Mouse (Mus musculus) liver, embryonic 14.5 days (tissue): ENCODE data around the gene Kif6. TPM values are rescaled to one million over a fixed set of nuclear protein-coding genes. Genes with fewer than 3 reads are reported as not detected.

Experiments
- ATAC-seq: fragments of 200-750 bp; cut with Nextera tagmentation; 2 replicates; pipeline ENCODE4 v1.8.0; 2017; ENCODE audit warnings: moderate number of reproducible peaks, mild to moderate bottlenecking, moderate library complexity; ENCODE audit not compliant: insufficient read depth
- DNase-seq, 3 experiments: peaks; one replicate each; pipeline ENCODE4 v3.0.0-alpha.2; 2012 to 2013; ENCODE audit warnings: low read depth in 3 of 3, low spot score in 3 of 3
- H3K27ac ChIP-seq: fragments of 300-500 bp; sonication (generic); 2 replicates; pipeline ENCODE4 v1.5.1; 2014; ENCODE audit warnings: moderate library complexity, mild to moderate bottlenecking, control low read depth, inconsistent platforms
- H3K27me3 ChIP-seq: fragments of 300-500 bp; sonication (generic); 2 replicates; pipeline ENCODE4 v1.6.1; 2014; ENCODE audit warnings: mild to moderate bottlenecking, low read length, moderate library complexity; ENCODE audit not compliant: control insufficient read depth, insufficient read depth
- H3K36me3 ChIP-seq: fragments of 300-500 bp; sonication (generic); replicated peaks from 2 replicates; pipeline ENCODE4 v1.6.1; 2014; ENCODE audit warnings: low read depth; ENCODE audit not compliant: control insufficient read depth, insufficient read depth
- H3K4me1 ChIP-seq, 2 experiments: fragments of 200-500 bp in 1 of 2; fragments of 300-500 bp in 1 of 2; sonication (generic) in 1 of 2; replicated peaks; 2 replicates each; pipeline ENCODE4 v1.6.1; 2012 to 2014; ENCODE audit warnings: antibody characterized with exemption in 1 of 2, inconsistent platforms in 1 of 2, low read length in 1 of 2; ENCODE audit not compliant: control insufficient read depth in 2 of 2, insufficient read depth in 2 of 2
- H3K4me2 ChIP-seq: fragments of 300-500 bp; sonication (generic); 2 replicates; pipeline ENCODE4 v1.6.1; 2014; ENCODE audit warnings: low read depth, mild to moderate bottlenecking, control low read depth, moderate library complexity
- H3K4me3 ChIP-seq, 2 experiments: fragments of 200-500 bp in 1 of 2; fragments of 300-500 bp in 1 of 2; sonication (generic) in 1 of 2; 2 replicates each; pipeline ENCODE4 v1.5.1; 2012 to 2014; ENCODE audit warnings: low read depth in 2 of 2, low read length in 2 of 2, mild to moderate bottlenecking in 2 of 2, control low read depth in 1 of 2, inconsistent platforms in 1 of 2, moderate library complexity in 1 of 2; ENCODE audit not compliant: insufficient read depth in 1 of 2
- H3K9ac ChIP-seq: fragments of 300-500 bp; sonication (generic); replicated peaks from 2 replicates; pipeline ENCODE4 v1.6.1; 2014; ENCODE audit warnings: mild to moderate bottlenecking, control low read depth, moderate library complexity
- H3K9me3 ChIP-seq: fragments of 300-500 bp; sonication (generic); 2 replicates; pipeline ENCODE4 v1.6.1; 2016; ENCODE audit warnings: low read length, mixed read lengths; ENCODE audit not compliant: control insufficient read depth
- CTCF ChIP-seq: IDR thresholded peaks from 2 replicates; pipeline ENCODE4 v1.5.1; 2016; ENCODE audit warnings: antibody characterized with exemption, low read depth, control low read depth
- EP300 ChIP-seq: IDR thresholded peaks from 2 replicates; pipeline ENCODE4 v1.6.1; 2016; ENCODE audit warnings: antibody characterized with exemption, low read depth
- WGBS: fragments of 180-500 bp; shearing (Covaris S2); extraction: QIAGEN DNeasy Blood & Tissue Kit; methylation state at CpG from one replicate; pipeline ENCODE4 v1.1.7; 2014; ENCODE audit not compliant: insufficient replicate concordance; 5-methylcytosine and 5-hydroxymethylcytosine counted together
- polyA plus RNA-seq, 2 experiments: library from polyadenylated mRNA; depleted of rRNA in 1 of 2; stranded (reverse) in 1 of 2; unstranded in 1 of 2; fragments of >200 nt; fragmentation: Nextera tagmentation in 1 of 2; extraction: Ambion mirVana in 1 of 2; gene quantifications; 2 replicates each; pipeline versions ENCODE4 v1.2.1 to v1.2.3; 2012 to 2014

Kif6 gene
- polyA plus RNA-seq, 2 experiments: 0.06 TPM; not detected in 1

DNA sequence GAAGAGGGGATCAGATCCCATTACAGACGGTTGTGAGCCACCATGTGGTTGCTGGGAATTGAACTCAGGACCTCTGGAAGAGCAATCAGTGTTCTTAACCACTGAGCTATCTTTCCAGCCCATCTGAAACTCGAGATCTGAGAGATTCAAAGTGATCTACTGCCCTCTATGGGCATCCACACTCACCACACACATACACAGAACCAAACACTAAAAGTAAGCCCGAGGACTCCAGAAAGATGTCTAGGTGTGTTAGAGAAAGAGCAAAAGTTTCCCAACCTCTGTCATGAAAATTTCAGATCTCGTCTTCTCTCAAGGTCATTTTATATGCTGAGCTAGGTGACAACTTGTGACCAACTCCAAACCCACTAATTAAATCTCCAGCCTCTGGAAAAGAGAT lies 9.5 kb upstream of the Kif6 start:
- H3K4me2 ChIP-seq: no peak overlapping the region
- DNase-seq (no peak), ATAC-seq (no peak)
- no peak overlapping the region for H3K27ac ChIP-seq
- H3K4me1 ChIP-seq: no peaks in the 10 kb centered on the region
- H3K36me3 ChIP-seq: no peaks in the 10 kb centered on the region
- H3K9ac ChIP-seq: no peak overlapping the region
- H3K9me3 ChIP-seq: no peaks in the 10 kb centered on the region
- WGBS: 48% methylated on average over 4 of the region's 4 CpGs
- no peak for TF ChIP-seq EP300
- no peak for TF ChIP-seq CTCF
- H3K27me3 ChIP-seq: no peaks in the 10 kb centered on the region
- no peak overlapping the region for H3K4me3 ChIP-seq

DNA sequence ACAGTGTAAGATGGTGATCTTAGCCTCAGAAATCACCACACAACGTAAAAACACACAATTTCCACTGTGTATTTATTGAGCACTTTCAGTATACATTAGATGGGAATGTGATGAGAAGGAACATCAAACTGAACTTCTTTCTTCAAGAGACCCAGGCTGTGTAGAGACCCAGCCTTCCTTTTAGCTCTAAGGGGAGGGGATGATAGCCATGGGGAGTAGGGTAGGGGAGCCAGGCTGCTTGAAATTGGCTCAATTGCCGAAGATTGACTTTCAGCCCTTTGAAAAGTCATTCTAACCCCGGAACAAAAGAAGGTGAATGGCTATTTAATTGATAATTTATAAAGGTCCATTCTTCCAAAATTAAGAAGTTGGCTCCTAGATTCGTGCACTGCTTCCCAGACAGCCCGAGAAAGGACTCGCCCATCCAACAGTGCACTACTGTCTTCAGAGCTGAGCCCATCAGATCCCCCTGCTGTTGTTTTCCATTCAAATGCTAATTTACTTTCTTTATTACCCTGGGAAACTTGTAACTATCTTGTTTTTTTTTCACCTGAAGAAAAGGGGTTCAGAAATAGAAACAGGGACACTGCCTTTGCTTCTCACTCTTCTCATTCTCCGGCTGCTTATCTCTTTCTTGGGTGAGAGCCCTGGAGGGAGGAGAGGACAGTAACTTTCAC lies 7.4 kb upstream of the Kif6 start:
- ATAC-seq: no peak
- whole genome bisulfite sequencing: 47% methylated on average over 7 of the region's 7 CpGs

DNA sequence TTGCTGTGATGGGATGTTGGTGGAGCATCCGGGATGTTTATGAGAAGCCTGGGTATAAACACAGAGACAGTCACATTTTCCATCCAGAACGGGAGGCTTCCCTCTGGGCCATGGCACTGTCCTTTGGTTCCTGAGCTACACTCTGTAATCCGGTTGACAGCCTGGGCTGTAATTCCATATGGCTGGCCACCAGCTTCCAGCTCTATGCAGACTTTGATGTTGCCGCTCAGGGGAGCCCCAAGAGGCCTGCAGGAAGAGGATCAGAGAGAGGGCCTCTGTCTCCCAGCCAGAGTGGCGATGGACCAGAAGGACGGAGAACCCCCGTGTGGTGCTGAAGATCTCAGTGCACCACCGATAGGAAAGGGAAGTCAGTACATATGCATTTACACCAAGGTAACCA lies 4.6 kb upstream of the Kif6 start:
- no peaks in the 10 kb centered on the region for H3K9me3 ChIP-seq
- no peak for DNase-seq
- no peak for TF ChIP-seq EP300
- no peak for TF ChIP-seq CTCF
- H3K4me3 ChIP-seq: no peak overlapping the region
- H3K4me1 ChIP-seq: 0 out of 4 replicates have a peak, but pooled peaks cover 0 to 2% of the 10 kb centered on the region in 2 experiments
- no peak for ATAC-seq
- no peaks in the 10 kb centered on the region for H3K36me3 ChIP-seq
- 25% methylated on average over 8 of the region's 8 CpGs for WGBS
- H3K9ac ChIP-seq: no peak overlapping the region
- no peak overlapping the region for H3K27ac ChIP-seq
- H3K27me3 ChIP-seq: no peaks in the 10 kb centered on the region
- no peak overlapping the region for H3K4me2 ChIP-seq

More for the DNA sequence above, 7.4 kb upstream of the Kif6 start:
- no peaks in the 10 kb centered on the region for H3K36me3 ChIP-seq
- H3K27me3 ChIP-seq: no peaks in the 10 kb centered on the region
- no peak overlapping the region for H3K9ac ChIP-seq
- no peaks in the 10 kb centered on the region for H3K4me1 ChIP-seq
- H3K4me2 ChIP-seq: no peak overlapping the region
- H3K9me3 ChIP-seq: no peaks in the 10 kb centered on the region
- no peak overlapping the region for H3K4me3 ChIP-seq
- no peak for DNase-seq
- TF ChIP-seq EP300 (no peak), CTCF (no peak)
- no peak overlapping the region for H3K27ac ChIP-seq

DNA sequence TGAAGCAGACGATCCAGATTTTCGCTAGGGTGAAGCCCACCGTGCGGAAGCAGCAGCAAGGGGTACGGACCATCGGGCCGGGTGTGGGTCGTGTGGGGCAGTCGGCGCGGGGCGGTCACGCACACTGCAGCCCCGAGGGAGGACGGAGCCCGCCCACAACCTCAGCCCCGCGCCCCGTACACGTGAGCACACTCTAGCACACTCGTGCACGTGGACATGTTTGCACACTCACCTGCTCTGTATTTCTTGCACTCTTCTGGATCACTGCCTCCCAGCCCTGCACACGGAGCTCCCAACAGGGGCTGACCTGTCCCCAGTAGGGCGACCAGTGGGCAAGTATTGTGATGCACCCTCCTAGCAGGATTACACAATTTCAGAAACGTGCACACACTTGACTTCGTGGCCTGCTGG lies 310 bp downstream of the Kif6 start:
- no peaks in the 10 kb centered on the region for H3K27me3 ChIP-seq
- ATAC-seq: peak; percentile 31; the same call in 1 of the 2 replicates
- H3K9ac ChIP-seq: no peak overlapping the region
- DNase-seq: no peak
- peak overlapping the region; percentile 53 for H3K4me2 ChIP-seq
- no peaks in the 10 kb centered on the region for H3K9me3 ChIP-seq
- WGBS: under 1% methylated on average over 26 of the region's 26 CpGs
- H3K27ac ChIP-seq: no peak overlapping the region
- TF ChIP-seq EP300: no peak
- no peaks in the 10 kb centered on the region for H3K36me3 ChIP-seq
- peak overlapping the region; percentile 42 to 62 for H3K4me3 ChIP-seq
- H3K4me1 ChIP-seq: 0 out of 4 replicates have a peak, but pooled peaks cover 0 to 3% of the 10 kb centered on the region in 2 experiments

DNA sequence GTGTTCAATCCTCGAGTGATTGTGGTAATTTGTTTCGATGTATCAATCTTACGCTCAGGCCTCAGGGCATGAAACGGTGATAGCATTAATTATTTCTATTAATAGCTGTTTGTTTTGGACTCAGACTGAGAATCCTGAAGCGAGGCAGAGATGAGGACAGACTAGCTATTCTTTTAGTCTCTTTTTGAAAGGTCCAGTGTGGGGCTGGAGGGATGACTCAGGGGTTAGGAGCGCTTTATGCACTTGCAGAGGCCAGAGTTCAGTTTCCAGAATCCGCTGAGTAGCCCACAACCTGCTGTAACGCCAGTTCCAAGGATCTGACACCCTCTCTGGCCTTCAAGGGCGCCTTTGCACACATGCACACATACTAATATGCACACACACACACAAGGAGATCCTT lies 9.6 kb downstream of the Kif6 start:
- Histone ChIP-seq H3K4me3 (no peak overlapping the region), H3K9me3 (no peaks in the 10 kb centered on the region), H3K4me2 (no peak overlapping the region), H3K9ac (no peak overlapping the region), H3K4me1 (peaks cover 0 to 2% of the 10 kb centered on the region in 2 experiments; a peak in 1 of 4 replicates), H3K27ac (no peak overlapping the region), H3K36me3 (no peaks in the 10 kb centered on the region), H3K27me3 (no peaks in the 10 kb centered on the region)
- 54% methylated on average over 9 of the region's 9 CpGs for WGBS
- no peak for DNase-seq
- no peak for ATAC-seq
- no peak for TF ChIP-seq EP300
- no peak for TF ChIP-seq CTCF
